Mouse (Mus musculus) layer of hippocampus, adult 6 months (tissue): Measurements from ENCODE around the gene Olfr1305. TPM values are rescaled to one million over a fixed set of nuclear protein-coding genes. Genes with fewer than 3 reads are reported as not detected.

Source experiments
- long read RNA-seq, 2 experiments: library from polyadenylated mRNA; unstranded; transcript quantifications; one replicate each; pipeline ENCODE4 v2.0.0; 2019 to 2020
- polyA plus RNA-seq: library from polyadenylated mRNA; unstranded; fragments of <200 nt; fragmentation: Nextera tagmentation; gene quantifications from 2 replicates; pipeline ENCODE4 v1.2.3, GENCODE M21; 2021

The Olfr1305 gene
- polyA plus RNA-seq, result not detected in 2 replicates
- long read RNA-seq, experiment 1, result 0 reads
- long read RNA-seq, experiment 2, result 0 reads

DNA sequence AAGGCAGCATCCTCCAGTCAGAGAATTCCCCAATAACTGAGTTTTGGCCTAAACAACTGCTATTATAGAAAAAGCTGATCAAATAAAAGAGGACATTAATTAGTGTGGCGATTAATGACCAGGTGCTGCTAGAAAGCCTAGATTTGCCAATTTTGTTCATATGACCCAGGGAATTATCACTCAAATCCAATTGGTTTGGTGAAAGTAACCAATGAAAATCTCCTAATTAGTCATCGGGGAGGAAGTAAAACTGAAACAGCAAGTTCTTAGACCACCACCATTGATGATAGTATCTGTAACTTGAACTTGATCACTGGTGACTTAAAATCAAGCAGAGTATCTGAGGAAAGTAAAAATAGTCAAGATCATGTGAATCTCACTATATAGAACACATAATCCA lies at the start of gene Olfr1305:
Gene Olfr1305, minus strand, starts transcription at position 101 of the 400 bp plus-strand sequence.

DNA sequence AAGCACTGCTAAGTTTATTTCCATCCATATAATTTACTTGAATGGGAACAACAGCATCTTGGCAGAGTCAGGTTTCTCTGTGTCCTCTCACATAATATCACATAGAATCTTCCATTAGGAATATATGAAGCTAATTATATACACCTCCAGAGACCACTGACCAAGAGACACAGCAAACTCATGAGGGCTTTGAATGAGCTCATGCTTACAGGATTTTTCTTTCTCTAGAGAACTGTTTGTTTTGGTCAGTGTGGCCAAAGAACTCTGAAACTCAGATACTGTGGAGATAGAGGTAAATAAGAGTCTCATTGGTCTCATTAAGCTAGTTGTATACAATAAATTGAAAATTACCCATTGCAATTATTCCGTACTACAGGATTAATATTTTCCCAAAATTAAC lies 39.2 kb upstream of the Olfr1305 start, which contains the start of gene Olfr1306:
Gene Olfr1306, minus strand, starts transcription at position 101 of the 400 bp plus-strand sequence.

DNA sequence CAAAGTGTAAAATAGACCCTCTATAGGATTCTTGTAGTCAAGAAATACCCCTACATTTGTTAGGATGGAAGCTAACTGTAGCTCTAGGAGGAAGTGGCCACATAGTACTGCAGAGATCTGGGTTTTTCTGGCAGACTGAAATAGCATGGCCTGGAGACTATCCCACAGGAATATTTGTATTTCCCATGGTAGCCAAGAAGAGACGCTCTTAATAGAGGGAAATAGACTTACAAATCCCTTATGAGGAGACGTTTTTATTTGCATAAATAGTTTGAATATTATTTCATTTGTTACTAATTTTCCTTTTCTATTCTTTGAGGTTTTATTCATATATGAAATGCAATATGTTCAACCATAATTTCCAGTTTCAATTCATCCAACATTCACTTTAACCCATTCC lies 56.7 kb downstream of the Olfr1305 start, which contains the start of gene Olfr1303:
Gene Olfr1303, minus strand, starts transcription at position 101 of the 400 bp plus-strand sequence.

Other genes starting within 250 kb of the Olfr1305 start
- not detected in 2 replicates for gene Olfr1298, start 227.9 kb downstream of the Olfr1305 start, polyA plus RNA-seq
- not detected in 2 replicates for gene Olfr1299, start 215.7 kb downstream of the Olfr1305 start, polyA plus RNA-seq
- not detected in 2 replicates for gene Olfr1301, start 126.1 kb downstream of the Olfr1305 start, polyA plus RNA-seq
- gene Olfr1302, start 99.7 kb downstream of the Olfr1305 start, polyA plus RNA-seq, result not detected in 2 replicates
- gene Olfr1303, start 56.8 kb downstream of the Olfr1305 start, polyA plus RNA-seq, result not detected in 2 replicates
- not detected in 2 replicates for gene Olfr1306, start 39.1 kb upstream of the Olfr1305 start, polyA plus RNA-seq
- not detected in 2 replicates for gene Olfr1307, start 72.3 kb upstream of the Olfr1305 start, polyA plus RNA-seq
- gene Olfr1308, start 87.8 kb upstream of the Olfr1305 start, polyA plus RNA-seq, result not detected in 2 replicates
- gene Olfr1309, start 113.1 kb upstream of the Olfr1305 start, polyA plus RNA-seq, result not detected in 2 replicates
- gene Olfr1310, start 135.6 kb upstream of the Olfr1305 start, polyA plus RNA-seq, result not detected in 2 replicates
- gene Olfr1311, start 147.3 kb upstream of the Olfr1305 start, polyA plus RNA-seq, result not detected in 2 replicates
- not detected in 2 replicates for gene Olfr1312, start 173.1 kb upstream of the Olfr1305 start, polyA plus RNA-seq
- not detected in 2 replicates for gene Olfr1313, start 200.7 kb upstream of the Olfr1305 start, polyA plus RNA-seq
- gene Olfr1314, start 219.6 kb upstream of the Olfr1305 start, polyA plus RNA-seq, result not detected in 2 replicates
- not detected in 2 replicates for gene Olfr1315-ps1, start 238.3 kb upstream of the Olfr1305 start, polyA plus RNA-seq